Mouse (Mus musculus): Measurements from ENCODE around the gene Olfr68. TPM values are rescaled to one million over a fixed set of nuclear protein-coding genes. Genes with fewer than 3 reads are reported as not detected.

Olfr68 gene
- not detected in 2 replicates for polyA plus RNA-seq (2021; fragmentation: Nextera tagmentation)
- long read RNA-seq, experiment 1 = 0 reads
- long read RNA-seq, experiment 2 = 0 reads

GRCm38 (mm10) chr7:103779598-103779997, at the start of gene Olfr68:
Olfr68 (minus strand) TSS chr7:103779698.

GRCm38 (mm10) chr7:103827808-103828207, 48.3 kb upstream of the Olfr68 start, which contains the start of gene Hbb-bs:
Hbb-bs (minus strand) TSS chr7:103828096.

GRCm38 (mm10) chr7:103813766-103814165, 34.3 kb upstream of the Olfr68 start, which contains the start of gene Hbb-bt:
Hbb-bt (minus strand) TSS chr7:103813996.

GRCm38 (mm10) chr7:103791721-103792120, 12.2 kb upstream of the Olfr68 start, which contains the start of gene Olfr67:
Olfr67 (minus strand) TSS chr7:103791821.

GRCm38 (mm10) chr7:103771494-103771893, 8.0 kb downstream of the Olfr68 start, which contains the start of gene Olfr69:
Olfr69 (minus strand) TSS chr7:103771594.

GRCm38 (mm10) chr7:103757233-103757632, 22.3 kb downstream of the Olfr68 start, which contains the start of gene Olfr630:
Olfr630 (minus strand) TSS chr7:103757333.

GRCm38 (mm10) chr7:103744843-103745242, 34.7 kb downstream of the Olfr68 start, which contains the start of gene Olfr629:
Olfr629 (minus strand) TSS chr7:103744943.

GRCm38 (mm10) chr7:103730074-103730473, 49.4 kb downstream of the Olfr68 start, which contains the start of gene Olfr628:
Olfr628 (plus strand) TSS chr7:103730374.

Other genes starting within 250 kb of the Olfr68 start
- not detected in 2 replicates for gene Olfr612, start 237.0 kb downstream of the Olfr68 start, polyA plus RNA-seq (2021; fragmentation: Nextera tagmentation)
- not detected in 2 replicates for gene Olfr613, start 231.6 kb downstream of the Olfr68 start, polyA plus RNA-seq (2021; fragmentation: Nextera tagmentation)
- not detected in 2 replicates for gene Olfr615, start 223.6 kb downstream of the Olfr68 start, polyA plus RNA-seq (2021; fragmentation: Nextera tagmentation)
- not detected in 2 replicates for gene Olfr616, start 210.6 kb downstream of the Olfr68 start, polyA plus RNA-seq (2021; fragmentation: Nextera tagmentation)
- not detected in 2 replicates for gene Olfr617, start 206.6 kb downstream of the Olfr68 start, polyA plus RNA-seq (2021; fragmentation: Nextera tagmentation)
- not detected in 2 replicates for gene Olfr618, start 189.6 kb downstream of the Olfr68 start, polyA plus RNA-seq (2021; fragmentation: Nextera tagmentation)
- gene Olfr619, start 179.1 kb downstream of the Olfr68 start, polyA plus RNA-seq (2021; fragmentation: Nextera tagmentation) = not detected in 2 replicates
- not detected in 2 replicates for gene Olfr620, start 167.2 kb downstream of the Olfr68 start, polyA plus RNA-seq (2021; fragmentation: Nextera tagmentation)
- not detected in 2 replicates for gene Olfr622, start 137.0 kb downstream of the Olfr68 start, polyA plus RNA-seq (2021; fragmentation: Nextera tagmentation)
- gene Olfr623, start 116.0 kb downstream of the Olfr68 start, polyA plus RNA-seq (2021; fragmentation: Nextera tagmentation) = not detected in 2 replicates
- 0.01 TPM in 1 of 2 replicates, not detected in the other for gene Olfr624, start 108.5 kb downstream of the Olfr68 start, polyA plus RNA-seq (2021; fragmentation: Nextera tagmentation)
- gene Olfr625-ps1, start 97.0 kb downstream of the Olfr68 start, polyA plus RNA-seq (2021; fragmentation: Nextera tagmentation) = not detected in 2 replicates
- gene Olfr243, start 65.0 kb downstream of the Olfr68 start, polyA plus RNA-seq (2021; fragmentation: Nextera tagmentation) = not detected in 2 replicates
- not detected in 2 replicates for gene Olfr628, start 49.3 kb downstream of the Olfr68 start, polyA plus RNA-seq (2021; fragmentation: Nextera tagmentation)
- gene Olfr629, start 34.8 kb downstream of the Olfr68 start, polyA plus RNA-seq (2021; fragmentation: Nextera tagmentation) = not detected in 2 replicates
- not detected in 2 replicates for gene Olfr630, start 22.4 kb downstream of the Olfr68 start, polyA plus RNA-seq (2021; fragmentation: Nextera tagmentation)
- gene Olfr69, start 8.1 kb downstream of the Olfr68 start, polyA plus RNA-seq (2021; fragmentation: Nextera tagmentation) = not detected in 2 replicates
- gene Olfr67, start 12.1 kb upstream of the Olfr68 start, polyA plus RNA-seq (2021; fragmentation: Nextera tagmentation) = not detected in 2 replicates
- 3.2 and 6.0 TPM in 2 replicates for gene Hbb-bt, start 34.3 kb upstream of the Olfr68 start, polyA plus RNA-seq (2021; fragmentation: Nextera tagmentation)
- 18.9 and 25.8 TPM in 2 replicates for gene Hbb-bs, start 48.4 kb upstream of the Olfr68 start, polyA plus RNA-seq (2021; fragmentation: Nextera tagmentation)
- gene Hbb-bh2, start 60.8 kb upstream of the Olfr68 start, polyA plus RNA-seq (2021; fragmentation: Nextera tagmentation) = not detected in 2 replicates
- not detected in 2 replicates for gene Hbb-bh1, start 63.5 kb upstream of the Olfr68 start, polyA plus RNA-seq (2021; fragmentation: Nextera tagmentation)
- 0.20 TPM in 1 of 2 replicates, not detected in the other for gene Hbb-y, start 73.5 kb upstream of the Olfr68 start, polyA plus RNA-seq (2021; fragmentation: Nextera tagmentation)
- not detected in 2 replicates for gene Olfr66, start 106.6 kb upstream of the Olfr68 start, polyA plus RNA-seq (2021; fragmentation: Nextera tagmentation)
- gene Olfr64, start 114.8 kb upstream of the Olfr68 start, polyA plus RNA-seq (2021; fragmentation: Nextera tagmentation) = not detected in 2 replicates
- not detected in 2 replicates for gene Olfr65, start 123.8 kb upstream of the Olfr68 start, polyA plus RNA-seq (2021; fragmentation: Nextera tagmentation)
- gene Olfr631, start 149.1 kb upstream of the Olfr68 start, polyA plus RNA-seq (2021; fragmentation: Nextera tagmentation) = not detected in 2 replicates
- gene Olfr632, start 154.6 kb upstream of the Olfr68 start, polyA plus RNA-seq (2021; fragmentation: Nextera tagmentation) = not detected in 2 replicates
- not detected in 2 replicates for gene Olfr633, start 164.7 kb upstream of the Olfr68 start, polyA plus RNA-seq (2021; fragmentation: Nextera tagmentation)
- gene Olfr635, start 191.5 kb upstream of the Olfr68 start, polyA plus RNA-seq (2021; fragmentation: Nextera tagmentation) = 0.01 TPM in 1 of 2 replicates, not detected in the other
- not detected in 2 replicates for gene Olfr638, start 219.0 kb upstream of the Olfr68 start, polyA plus RNA-seq (2021; fragmentation: Nextera tagmentation)
- 0.01 TPM in 1 of 2 replicates, not detected in the other for gene Olfr639, start 237.6 kb upstream of the Olfr68 start, polyA plus RNA-seq (2021; fragmentation: Nextera tagmentation)
- gene Olfr640, start 245.9 kb upstream of the Olfr68 start, polyA plus RNA-seq (2021; fragmentation: Nextera tagmentation) = not detected in 2 replicates